Mouse (Mus musculus) hindbrain, embryonic 15.5 days (tissue): Measurements from ENCODE around the gene Mrpl3. TPM values are rescaled to one million over a fixed set of nuclear protein-coding genes. Genes with fewer than 3 reads are reported as not detected.

Experiments
- ATAC-seq: fragments of 200-750 bp; cut with Nextera tagmentation; 2 replicates; pipeline ENCODE4 v1.8.0; 2017; ENCODE audit warnings: low read depth, moderate number of reproducible peaks, moderate TSS enrichment; ENCODE audit not compliant: low FRiP score
- H3K27ac ChIP-seq: fragments of 300-500 bp; sonication (generic); replicated peaks from 2 replicates; pipeline ENCODE4 v1.5.1; 2015; ENCODE audit warnings: mild to moderate bottlenecking, inconsistent platforms
- H3K27me3 ChIP-seq: fragments of 300-500 bp; sonication (generic); 2 replicates; pipeline ENCODE4 v1.6.1; 2015; ENCODE audit warnings: control low read depth, inconsistent platforms
- H3K36me3 ChIP-seq: fragments of 300-500 bp; sonication (generic); 2 replicates; pipeline ENCODE4 v1.6.1; 2015; ENCODE audit warnings: control low read depth, inconsistent platforms
- H3K4me1 ChIP-seq: fragments of 300-500 bp; sonication (generic); replicated peaks from 2 replicates; pipeline ENCODE4 v1.6.1; 2015; ENCODE audit warnings: control low read depth, inconsistent platforms
- H3K4me2 ChIP-seq: fragments of 300-500 bp; sonication (generic); 2 replicates; pipeline ENCODE4 v1.6.1; 2015; ENCODE audit warnings: moderate library complexity, mild to moderate bottlenecking, inconsistent platforms
- H3K4me3 ChIP-seq: fragments of 300-500 bp; sonication (generic); 2 replicates; pipeline ENCODE4 v1.5.1; 2015; ENCODE audit warnings: mild to moderate bottlenecking, inconsistent platforms
- H3K9ac ChIP-seq: fragments of 300-500 bp; sonication (generic); 2 replicates; pipeline ENCODE4 v1.6.1; 2015; ENCODE audit warnings: inconsistent platforms
- H3K9me3 ChIP-seq: fragments of 300-500 bp; sonication (generic); 2 replicates; pipeline ENCODE4 v1.6.1; 2016; ENCODE audit warnings: control low read depth, inconsistent platforms
- WGBS: fragments of 180-500 bp; shearing (Covaris S2); methylation state at CpG from one replicate; pipeline ENCODE4 v1.1.7; 2015; 5-methylcytosine and 5-hydroxymethylcytosine counted together
- polyA plus RNA-seq: library from polyadenylated mRNA; unstranded; fragments of >200 nt; fragmentation: Nextera tagmentation; extraction: Ambion mirVana; gene quantifications from 2 replicates; pipeline ENCODE4 v1.2.1, GENCODE M21; 2015

Mrpl3 gene
- 90.1 and 93.2 TPM in 2 replicates for polyA plus RNA-seq

DNA sequence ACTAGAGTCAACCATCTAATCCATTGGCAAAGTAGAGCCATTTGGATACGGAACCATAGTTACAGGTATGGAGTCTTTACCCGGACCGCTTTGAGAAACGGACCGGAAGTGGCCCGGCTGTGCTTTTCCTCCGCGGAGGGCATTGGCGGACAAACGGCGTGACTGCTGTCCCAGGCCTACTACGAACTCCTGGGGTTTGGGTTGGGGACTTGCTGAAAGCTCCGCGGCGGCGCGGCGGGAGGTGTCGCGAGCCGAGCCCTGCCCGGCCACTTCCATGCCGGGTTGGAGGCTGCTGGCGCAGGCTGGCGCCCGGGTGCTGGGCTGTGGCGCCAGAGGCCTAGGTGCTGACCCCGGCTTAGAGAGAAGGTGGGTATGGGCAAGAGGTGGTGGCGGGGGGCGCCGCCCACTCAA lies at the start of gene Mrpl3:
Gene Mrpl3, plus strand, starts transcription at position 93 of the 411 bp plus-strand sequence.
- peak within 1 kb of the TSS; percentile 76 for H3K4me2 ChIP-seq
- no peaks in the 10 kb centered on the region for H3K27me3 ChIP-seq
- under 1% methylated on average over 31 of the region's 31 CpGs for WGBS
- H3K9ac ChIP-seq = peak within 1 kb of the TSS; percentile 99
- peak within 1 kb of the TSS; percentile 100 for H3K4me3 ChIP-seq
- no peaks in the 10 kb centered on the region for H3K9me3 ChIP-seq
- peaks cover 28% of the 10 kb centered on the region for H3K36me3 ChIP-seq
- H3K27ac ChIP-seq = peak within 1 kb of the TSS; percentile 68
- peak; percentile 85 for ATAC-seq
- peaks cover 24% of the 10 kb centered on the region for H3K4me1 ChIP-seq

DNA sequence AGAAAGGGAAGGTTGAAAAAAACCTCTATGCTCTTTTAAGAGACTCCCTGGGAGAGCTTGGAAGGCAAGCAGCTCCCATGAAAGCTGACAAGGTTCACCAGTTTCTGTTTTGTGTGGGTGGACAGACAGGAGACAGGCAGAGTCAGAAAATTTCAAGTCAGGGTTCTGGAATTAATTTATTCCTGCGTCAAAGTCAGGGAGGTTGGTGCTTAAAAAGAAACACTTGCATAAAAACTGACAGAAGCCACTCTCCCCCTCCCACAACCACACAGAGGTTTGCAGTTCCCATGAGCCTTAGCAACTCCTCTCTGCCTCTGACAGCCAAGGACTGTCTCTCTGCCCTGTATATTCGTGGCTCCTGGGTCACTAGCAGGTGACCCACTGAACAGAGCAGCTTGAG lies 42.3 kb upstream of the Mrpl3 start:
- Histone ChIP-seq H3K9ac (no peak overlapping the region), H3K4me1 (no peaks in the 10 kb centered on the region), H3K36me3 (no peaks in the 10 kb centered on the region), H3K4me2 (no peak overlapping the region), H3K4me3 (no peak overlapping the region), H3K9me3 (no peaks in the 10 kb centered on the region), H3K27me3 (no peaks in the 10 kb centered on the region), H3K27ac (no peak overlapping the region)
- no peak for ATAC-seq
- WGBS = 35% methylated on average over 2 of the region's 2 CpGs

DNA sequence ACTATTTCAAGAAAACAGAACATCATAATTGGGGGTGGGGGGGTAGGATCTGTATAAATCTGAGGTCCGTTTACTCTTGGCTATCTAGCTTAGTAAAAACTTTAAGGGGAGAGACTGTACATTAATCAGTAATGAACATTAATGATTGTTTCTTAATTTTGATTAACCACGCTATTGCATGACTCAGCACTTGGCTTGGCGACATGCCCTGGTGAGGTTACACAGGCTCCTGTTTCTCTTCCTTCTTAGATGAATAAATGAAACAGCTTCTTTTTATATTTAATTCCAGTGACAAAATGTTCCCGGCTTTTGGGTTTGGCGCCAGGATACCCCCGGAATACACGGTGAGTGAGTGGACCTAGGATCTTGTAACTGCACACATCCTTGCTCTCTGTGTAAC lies 34.9 kb upstream of the Mrpl3 start:
- no peak overlapping the region for H3K4me3 ChIP-seq
- H3K36me3 ChIP-seq = no peaks in the 10 kb centered on the region
- WGBS = 87% methylated on average over 7 of the region's 7 CpGs
- no peak overlapping the region for H3K4me2 ChIP-seq
- H3K9ac ChIP-seq = no peak overlapping the region
- H3K4me1 ChIP-seq = no peaks in the 10 kb centered on the region
- no peak overlapping the region for H3K27ac ChIP-seq
- no peak for ATAC-seq
- no peaks in the 10 kb centered on the region for H3K9me3 ChIP-seq
- H3K27me3 ChIP-seq = no peaks in the 10 kb centered on the region

DNA sequence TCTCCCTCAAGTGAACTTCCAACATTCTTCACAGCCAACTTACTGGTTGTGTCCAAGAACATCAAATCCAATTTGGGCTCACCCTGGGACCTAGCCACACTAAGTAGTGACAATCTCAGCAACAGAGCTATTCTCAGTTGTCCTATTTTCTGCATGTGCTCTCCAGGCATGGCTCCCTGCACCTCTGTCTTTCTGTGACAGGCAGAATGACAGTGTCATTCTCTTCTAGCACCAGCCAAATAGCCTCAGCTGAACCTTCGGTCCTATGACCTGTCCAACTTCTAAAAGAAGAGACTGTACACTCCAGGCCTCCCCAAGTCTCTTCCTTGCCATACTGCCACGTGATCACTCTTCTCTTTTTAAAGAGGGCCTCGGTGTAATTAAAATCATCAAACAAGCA lies 24.7 kb upstream of the Mrpl3 start:
- H3K9me3 ChIP-seq = no peaks in the 10 kb centered on the region
- no peak overlapping the region for H3K4me2 ChIP-seq
- no peak overlapping the region for H3K4me3 ChIP-seq
- H3K27ac ChIP-seq = no peak overlapping the region
- 82% methylated on average over 3 of the region's 3 CpGs for WGBS
- H3K4me1 ChIP-seq = no peaks in the 10 kb centered on the region
- no peaks in the 10 kb centered on the region for H3K36me3 ChIP-seq
- H3K9ac ChIP-seq = no peak overlapping the region
- no peak for ATAC-seq
- no peaks in the 10 kb centered on the region for H3K27me3 ChIP-seq

DNA sequence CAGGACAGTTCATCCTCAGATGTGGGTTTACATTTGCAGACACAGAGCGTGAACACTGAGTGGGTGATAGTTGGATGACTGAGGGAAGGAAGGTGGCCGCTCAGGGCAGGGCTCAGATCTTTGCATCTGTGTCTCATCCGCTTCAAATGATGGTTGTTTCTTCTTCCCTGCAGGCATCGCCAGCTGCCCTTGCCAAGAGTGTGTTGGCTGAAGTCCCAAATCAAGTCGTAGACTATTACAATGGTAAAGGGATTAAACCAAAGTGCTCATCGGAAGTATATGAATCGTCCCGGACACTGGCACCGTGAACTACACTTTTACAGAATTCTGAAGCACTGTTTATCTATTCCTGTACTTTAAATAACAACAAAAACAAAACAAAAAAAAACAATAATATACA lies 20.5 kb upstream of the Mrpl3 start:
- Histone ChIP-seq H3K27ac (no peak overlapping the region), H3K4me3 (no peak overlapping the region), H3K4me1 (no peaks in the 10 kb centered on the region), H3K9me3 (no peaks in the 10 kb centered on the region), H3K4me2 (no peak overlapping the region), H3K9ac (no peak overlapping the region), H3K27me3 (no peaks in the 10 kb centered on the region), H3K36me3 (no peaks in the 10 kb centered on the region)
- 66% methylated on average over 9 of the region's 9 CpGs for WGBS
- ATAC-seq = no peak

DNA sequence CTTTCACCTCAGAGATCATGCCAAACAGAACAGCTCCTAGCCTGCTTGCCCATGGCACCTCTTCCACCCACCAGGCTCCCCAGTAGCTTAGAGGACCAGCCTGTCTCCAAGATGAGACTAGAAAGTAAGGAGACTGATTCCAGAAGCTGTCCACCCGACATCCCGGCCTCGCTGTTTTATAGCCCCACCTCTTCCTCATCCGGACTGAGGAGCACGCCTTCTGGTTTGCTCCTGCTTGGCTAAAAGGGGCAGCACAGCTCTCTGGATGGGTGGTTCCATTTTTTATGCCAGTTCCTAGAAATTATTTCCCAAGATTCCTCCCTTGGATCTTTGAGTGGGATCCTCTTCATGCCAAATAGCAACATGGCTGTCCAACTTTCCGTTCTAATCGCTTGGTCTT lies 19.4 kb upstream of the Mrpl3 start:
- Histone ChIP-seq H3K27me3 (no peaks in the 10 kb centered on the region), H3K27ac (no peak overlapping the region), H3K4me3 (no peak overlapping the region), H3K9me3 (no peaks in the 10 kb centered on the region), H3K36me3 (no peaks in the 10 kb centered on the region), H3K9ac (no peak overlapping the region), H3K4me2 (no peak overlapping the region), H3K4me1 (no peaks in the 10 kb centered on the region)
- 88% methylated on average over 7 of the region's 7 CpGs for WGBS
- no peak for ATAC-seq

DNA sequence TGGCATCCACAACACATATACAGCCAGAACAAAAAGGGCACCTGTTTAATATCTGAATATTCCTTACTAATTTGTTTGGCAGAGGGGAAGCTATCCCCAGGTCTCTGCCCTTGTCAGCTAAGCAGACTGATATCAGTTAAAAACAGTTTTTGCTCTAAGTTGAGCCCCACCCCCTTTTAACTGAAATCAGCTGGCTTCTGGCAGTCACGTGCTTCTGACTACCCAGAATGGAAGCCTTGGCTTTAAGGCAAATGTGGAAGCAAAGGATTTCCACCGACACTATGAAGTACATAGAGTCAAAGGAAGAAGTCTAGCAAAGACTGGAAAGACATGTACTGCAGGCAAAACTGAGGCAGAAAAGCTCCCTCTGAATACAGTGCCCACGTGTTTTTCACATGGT lies 15.2 kb upstream of the Mrpl3 start:
- Histone ChIP-seq H3K9me3 (no peaks in the 10 kb centered on the region), H3K4me1 (no peaks in the 10 kb centered on the region), H3K27ac (no peak overlapping the region), H3K4me2 (no peak overlapping the region), H3K27me3 (no peaks in the 10 kb centered on the region), H3K4me3 (no peak overlapping the region), H3K36me3 (no peaks in the 10 kb centered on the region), H3K9ac (no peak overlapping the region)
- WGBS = 81% methylated on average over 3 of the region's 3 CpGs
- no peak for ATAC-seq

DNA sequence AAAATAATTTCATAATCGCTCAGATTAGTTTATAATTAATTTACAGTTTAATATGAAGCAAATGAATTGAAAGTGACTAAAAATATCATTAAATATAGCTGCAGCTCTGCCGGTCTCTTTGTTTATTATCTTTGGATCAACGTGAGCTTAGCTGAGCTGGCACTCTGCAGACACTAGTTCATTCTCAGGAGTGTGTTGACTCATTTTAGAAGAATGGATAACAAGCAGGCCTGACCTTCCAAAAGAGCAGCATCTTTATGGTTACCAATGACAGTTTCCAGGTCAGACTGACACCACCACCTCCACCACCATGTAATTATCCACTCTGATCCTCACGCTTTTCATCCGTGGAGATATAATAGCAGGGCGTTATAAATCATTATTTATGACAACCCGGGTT lies 7.0 kb upstream of the Mrpl3 start:
- Histone ChIP-seq H3K9me3 (no peaks in the 10 kb centered on the region), H3K27me3 (no peaks in the 10 kb centered on the region), H3K27ac (no peak overlapping the region), H3K4me2 (no peak overlapping the region), H3K4me3 (no peak overlapping the region), H3K36me3 (no peaks in the 10 kb centered on the region), H3K9ac (no peak overlapping the region), H3K4me1 (peaks cover 18% of the 10 kb centered on the region; the same call in 1 of the 2 replicates)
- ATAC-seq = no peak
- 70% methylated on average over 7 of the region's 7 CpGs for WGBS

DNA sequence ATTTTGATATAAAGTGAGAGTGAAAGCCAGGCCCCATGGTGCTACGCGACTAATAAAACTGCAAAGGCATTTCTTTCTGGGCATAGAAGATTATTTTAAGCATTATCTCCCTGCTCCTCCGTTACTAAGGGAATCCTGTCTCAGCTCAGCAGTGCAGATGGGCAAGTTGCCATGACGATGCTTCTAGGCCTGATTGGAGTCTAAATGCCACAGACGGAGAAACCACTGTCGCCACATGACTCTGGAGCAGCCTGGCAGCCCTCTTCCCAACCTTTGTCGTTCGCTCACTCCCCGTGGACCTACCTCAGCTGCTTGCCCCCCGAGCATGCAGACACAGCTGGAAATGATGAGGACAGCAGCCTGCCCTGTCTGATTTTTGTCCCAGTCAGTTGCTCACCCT lies 4.7 kb upstream of the Mrpl3 start:
- peak overlapping the region; percentile 9 for H3K27ac ChIP-seq
- no peak overlapping the region for H3K9ac ChIP-seq
- H3K36me3 ChIP-seq = no peaks in the 10 kb centered on the region
- no peak overlapping the region for H3K4me3 ChIP-seq
- H3K4me1 ChIP-seq = peaks cover 18% of the 10 kb centered on the region; the same call in 1 of the 2 replicates
- no peaks in the 10 kb centered on the region for H3K9me3 ChIP-seq
- H3K27me3 ChIP-seq = no peaks in the 10 kb centered on the region
- 29% methylated on average over 10 of the region's 10 CpGs for WGBS
- no peak overlapping the region for H3K4me2 ChIP-seq
- ATAC-seq = peak; percentile 56; the same call in 1 of the 2 replicates

DNA sequence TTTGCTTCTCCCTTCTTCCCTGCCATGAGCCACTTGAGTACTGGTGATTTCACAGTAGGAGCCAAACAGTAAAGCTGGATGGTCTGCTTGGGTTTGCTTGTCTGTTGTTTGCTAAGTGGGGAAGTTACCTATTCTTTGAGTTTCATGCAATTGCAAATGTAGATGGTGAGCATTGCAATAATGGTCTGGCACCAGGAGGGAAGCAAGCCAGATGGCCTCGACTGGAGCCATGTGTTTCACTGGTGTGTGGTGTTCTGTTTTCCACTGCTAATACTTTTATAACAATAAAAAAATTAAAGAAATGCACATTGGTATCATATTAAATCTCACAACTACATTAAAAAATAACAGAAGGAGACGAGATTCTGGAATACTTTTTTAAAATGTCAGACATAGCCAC lies 3.4 kb upstream of the Mrpl3 start:
- Histone ChIP-seq H3K27ac (no peak overlapping the region), H3K9me3 (no peaks in the 10 kb centered on the region), H3K36me3 (0 out of 2 replicates have a peak, but pooled peaks cover under 1% of the 10 kb centered on the region), H3K9ac (no peak overlapping the region), H3K27me3 (no peaks in the 10 kb centered on the region), H3K4me3 (no peak overlapping the region), H3K4me2 (no peak overlapping the region), H3K4me1 (peaks cover 28% of the 10 kb centered on the region)
- no peak for ATAC-seq
- WGBS = 47% methylated on average over 2 of the region's 2 CpGs

DNA sequence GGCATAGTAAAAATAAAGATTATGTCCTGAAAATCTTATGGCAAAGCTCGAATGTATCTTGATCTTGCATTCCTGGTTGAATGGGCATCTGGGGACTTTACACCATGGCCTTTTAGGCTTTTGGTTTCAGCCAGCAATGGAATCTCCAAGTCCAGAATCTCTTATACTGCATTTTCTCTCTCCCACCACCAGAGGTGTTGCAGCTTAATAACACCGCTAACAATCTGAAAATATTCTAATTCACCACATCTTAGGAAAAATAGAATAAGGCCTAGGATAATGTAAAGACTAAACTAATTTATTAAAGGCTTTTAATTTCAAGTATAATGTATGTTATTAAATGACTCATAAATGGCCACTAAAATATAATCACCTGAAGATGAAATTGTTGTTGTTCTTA lies 2.8 kb upstream of the Mrpl3 start:
- no peak overlapping the region for H3K27ac ChIP-seq
- H3K27me3 ChIP-seq = no peaks in the 10 kb centered on the region
- WGBS = 64% methylated on average over 2 of the region's 2 CpGs
- ATAC-seq = no peak
- peaks cover 5% of the 10 kb centered on the region; the same call in 1 of the 2 replicates for H3K36me3 ChIP-seq
- no peaks in the 10 kb centered on the region for H3K9me3 ChIP-seq
- peaks cover 32% of the 10 kb centered on the region for H3K4me1 ChIP-seq
- H3K9ac ChIP-seq = no peak overlapping the region
- H3K4me3 ChIP-seq = no peak overlapping the region
- H3K4me2 ChIP-seq = no peak overlapping the region

DNA sequence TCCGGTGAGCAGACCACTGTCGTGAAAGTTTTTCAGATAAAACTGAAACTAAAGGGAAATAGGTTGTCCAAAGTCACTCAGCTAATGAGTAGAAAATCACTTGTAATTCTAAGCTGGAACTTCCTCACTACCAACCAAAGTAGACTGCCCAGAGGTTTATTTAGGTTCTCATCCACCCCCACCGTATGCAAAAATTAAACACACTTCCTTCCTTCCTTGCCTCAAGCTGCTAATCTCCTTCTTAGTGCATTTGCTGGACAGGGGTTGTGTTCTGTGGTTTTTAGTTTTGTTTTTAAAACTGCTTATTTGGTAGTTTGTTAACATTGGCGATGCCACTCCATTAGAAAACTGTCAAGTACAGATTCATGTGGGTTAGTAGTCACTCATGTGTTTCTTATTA lies 773 bp downstream of the Mrpl3 start:
- Histone ChIP-seq H3K4me2 (peak overlapping the region; percentile 76), H3K36me3 (peaks cover 35% of the 10 kb centered on the region), H3K27ac (no peak overlapping the region), H3K9ac (peak overlapping the region; percentile 99), H3K4me3 (peak overlapping the region; percentile 100), H3K27me3 (no peaks in the 10 kb centered on the region), H3K4me1 (peaks cover 18% of the 10 kb centered on the region), H3K9me3 (no peaks in the 10 kb centered on the region)
- WGBS = 59% methylated on average over 4 of the region's 4 CpGs
- no peak for ATAC-seq

DNA sequence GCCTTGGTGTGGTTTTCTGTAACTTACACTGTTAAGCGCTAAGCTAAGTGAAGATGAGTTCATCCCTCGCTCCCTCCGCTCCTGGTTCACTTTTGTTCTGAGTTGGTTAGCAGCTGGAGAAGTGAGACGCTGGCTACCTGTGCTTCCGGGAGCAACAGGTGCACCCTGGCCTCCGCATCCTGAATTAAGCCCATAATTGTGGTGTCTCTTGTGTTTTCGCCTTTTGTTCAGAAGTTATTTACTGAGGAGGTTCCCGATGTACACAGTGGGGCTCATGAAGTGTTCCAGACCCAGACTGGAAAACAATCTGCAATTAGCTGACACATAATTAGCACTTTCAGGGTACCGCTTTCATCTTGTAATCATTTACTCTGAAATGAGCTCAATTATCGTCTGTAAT lies 16.1 kb downstream of the Mrpl3 start:
- H3K4me1 ChIP-seq = no peaks in the 10 kb centered on the region
- H3K27me3 ChIP-seq = no peaks in the 10 kb centered on the region
- H3K9ac ChIP-seq = no peak overlapping the region
- H3K4me3 ChIP-seq = no peak overlapping the region
- ATAC-seq = no peak
- 95% methylated on average over 10 of the region's 10 CpGs for WGBS
- no peak overlapping the region for H3K4me2 ChIP-seq
- H3K36me3 ChIP-seq = peaks cover 40% of the 10 kb centered on the region
- H3K9me3 ChIP-seq = no peaks in the 10 kb centered on the region
- no peak overlapping the region for H3K27ac ChIP-seq
